Mouse (Mus musculus) ES-E14 (cell line): ENCODE measurements at regions not wholly inside any gene's neighbourhood (a gene's known extent, or its start where the extent isn't known, plus 50 kb on each side); places are given as distances from the start of the nearest gene placed in this dataset.

ENCODE experiments used
- CHD2 ChIP-seq: IDR thresholded peaks from 2 replicates; pipeline ENCODE4 v1.6.1; 2014; ENCODE audit warnings: mild to moderate bottlenecking, low read depth, low read length, inconsistent platforms
- ZC3H11A ChIP-seq: IDR thresholded peaks from 2 replicates; pipeline ENCODE4 v1.6.1; 2012; ENCODE audit warnings: low read depth, mild to moderate bottlenecking, inconsistent platforms, low read length, borderline replicate concordance
- ZNF384 ChIP-seq: IDR thresholded peaks from 2 replicates; pipeline ENCODE4 v1.6.1; 2012; ENCODE audit warnings: low read depth, low read length, inconsistent platforms

DNA sequence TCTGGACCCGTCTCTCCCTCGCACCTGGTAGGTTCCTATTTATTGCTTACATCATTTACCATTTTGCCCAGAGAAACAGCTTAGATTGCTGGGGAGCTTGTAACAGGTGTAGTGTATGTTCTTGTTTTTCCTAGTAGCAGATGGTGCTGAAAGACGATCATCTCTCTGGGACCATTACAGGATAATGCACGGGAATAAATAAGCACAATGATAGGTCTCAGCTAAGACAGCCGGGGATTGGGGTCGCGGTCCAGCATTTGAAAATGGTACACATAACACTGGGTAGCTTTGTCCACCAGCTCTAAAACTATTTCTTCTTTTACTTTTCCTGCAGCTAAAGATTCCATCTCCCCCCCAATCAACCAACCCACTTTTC, 164.6 kb upstream of the Lcorl start:
- TF ChIP-seq ZC3H11A (no peak), CHD2 (no peak), ZNF384 (no peak)
